Mouse (Mus musculus): Measurements from ENCODE around the gene Atad5. TPM values are rescaled to one million over a fixed set of nuclear protein-coding genes. Genes with fewer than 3 reads are reported as not detected.
"Not testable (repeated sequence)": the region's sequence is repeated elsewhere in the genome, so short reads cannot be mapped to it uniquely, and the experiment has no call there.

Atad5 gene
- polyA plus RNA-seq, 1 experiment from 2014 or later = 15.2 TPM

- Histone ChIP-seq H3K4me2 (no peak overlapping the region), H3K27me3 (no peaks in the 10 kb centered on the region), H3K4me1 (no peaks in the 10 kb centered on the region), H3K36me3 (no peaks in the 10 kb centered on the region), H3K27ac (no peak overlapping the region), H3K9me3 (no peaks in the 10 kb centered on the region), H3K9ac (no peak overlapping the region), H3K4me3 (no peak overlapping the region)
- 83% methylated on average over 3 of the region's 3 CpGs for WGBS
- ATAC-seq (ENCODE audit: insufficient number of reproducible peaks, insufficient read depth, low FRiP score, low TSS enrichment, low read depth) = no peak
Measured at GRCm38 (mm10) chr11:80169629-80170028, 80.4 kb downstream of the Atad5 start.

- no peak overlapping the region for H3K4me3 ChIP-seq
- H3K9me3 ChIP-seq = no peaks in the 10 kb centered on the region
- H3K4me1 ChIP-seq = no peaks in the 10 kb centered on the region
- H3K27ac ChIP-seq = no peak overlapping the region
- no peaks in the 10 kb centered on the region for H3K27me3 ChIP-seq
- no peak overlapping the region for H3K9ac ChIP-seq
- ATAC-seq (ENCODE audit: insufficient number of reproducible peaks, insufficient read depth, low FRiP score, low TSS enrichment, low read depth) = no peak
- no peak overlapping the region for H3K4me2 ChIP-seq
- 59% methylated on average over 5 of the region's 5 CpGs for WGBS
- no peaks in the 10 kb centered on the region for H3K36me3 ChIP-seq
Measured at GRCm38 (mm10) chr11:80170351-80170750, 81.2 kb downstream of the Atad5 start.

DNA sequence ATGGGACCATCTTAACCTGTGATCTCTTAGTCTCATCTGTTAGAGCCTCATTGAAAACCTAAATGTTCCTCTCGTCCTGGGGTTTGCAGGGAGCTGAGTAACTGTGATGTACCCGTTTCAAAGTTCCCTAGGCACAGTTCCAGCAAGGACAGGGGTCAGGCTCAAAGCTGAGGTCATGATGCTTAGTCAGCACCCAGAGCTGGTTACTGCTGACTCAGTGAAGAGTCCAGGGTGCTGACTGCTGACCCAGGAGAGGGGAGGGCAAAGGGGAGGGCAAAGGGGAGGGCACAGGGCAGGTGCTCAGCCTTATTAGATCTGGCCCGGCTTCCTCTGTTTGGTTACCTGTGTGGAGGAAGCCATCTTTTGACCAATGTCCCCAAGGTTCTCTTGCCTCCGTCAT lies 82.7 kb downstream of the Atad5 start:
- no peak for ATAC-seq (ENCODE audit: insufficient number of reproducible peaks, insufficient read depth, low FRiP score, low TSS enrichment, low read depth)
- 77% methylated on average over 4 of the region's 4 CpGs for WGBS
- no peak overlapping the region for H3K27ac ChIP-seq
- no peak overlapping the region for H3K4me3 ChIP-seq
- no peak overlapping the region for H3K9ac ChIP-seq
- H3K4me1 ChIP-seq = no peaks in the 10 kb centered on the region
- H3K36me3 ChIP-seq = no peaks in the 10 kb centered on the region
- no peaks in the 10 kb centered on the region for H3K9me3 ChIP-seq
- no peaks in the 10 kb centered on the region for H3K27me3 ChIP-seq
- H3K4me2 ChIP-seq = no peak overlapping the region

DNA sequence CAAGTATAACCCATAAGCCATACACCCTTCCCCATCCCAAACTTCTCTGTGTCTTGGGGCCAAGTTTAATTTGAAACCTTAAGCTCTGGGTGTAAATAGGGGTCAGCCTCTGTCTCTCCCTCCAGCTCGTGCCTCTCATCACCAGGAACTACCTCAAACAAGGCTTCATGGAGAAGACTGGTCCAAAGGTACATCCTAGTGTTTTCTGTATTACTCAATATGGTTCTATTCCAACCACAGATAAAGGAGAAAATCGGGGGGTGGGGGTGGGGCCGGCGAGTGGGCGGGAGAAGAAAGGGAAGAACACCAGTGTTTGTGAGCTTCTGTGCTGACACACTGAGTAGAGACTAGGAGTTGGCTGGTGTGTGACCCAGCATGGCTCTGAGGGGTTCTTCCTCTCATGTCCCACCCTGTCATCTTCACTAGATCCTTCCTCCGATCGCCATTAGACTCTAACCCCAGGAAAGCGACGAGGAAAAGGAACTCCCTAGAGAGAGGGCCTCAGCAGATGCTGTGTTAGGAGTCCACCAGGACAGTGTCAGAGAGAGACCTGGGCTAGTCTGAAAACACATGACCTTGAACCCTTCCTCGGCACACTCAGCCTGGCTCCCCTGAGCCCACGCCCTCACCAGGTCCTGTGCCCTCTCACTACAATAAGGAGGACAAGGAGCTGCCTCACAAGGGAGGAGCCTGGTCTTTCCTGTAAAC lies 84.9 kb downstream of the Atad5 start:
- H3K27me3 ChIP-seq = no peaks in the 10 kb centered on the region
- no peaks in the 10 kb centered on the region for H3K9me3 ChIP-seq
- no peak overlapping the region for H3K4me3 ChIP-seq
- 75% methylated on average over 11 of the region's 11 CpGs for WGBS
- no peak overlapping the region for H3K4me2 ChIP-seq
- H3K36me3 ChIP-seq = no peaks in the 10 kb centered on the region
- no peaks in the 10 kb centered on the region for H3K4me1 ChIP-seq
- H3K27ac ChIP-seq = no peak overlapping the region
- no peak overlapping the region for H3K9ac ChIP-seq
- ATAC-seq (ENCODE audit: insufficient number of reproducible peaks, insufficient read depth, low FRiP score, low TSS enrichment, low read depth) = no peak

DNA sequence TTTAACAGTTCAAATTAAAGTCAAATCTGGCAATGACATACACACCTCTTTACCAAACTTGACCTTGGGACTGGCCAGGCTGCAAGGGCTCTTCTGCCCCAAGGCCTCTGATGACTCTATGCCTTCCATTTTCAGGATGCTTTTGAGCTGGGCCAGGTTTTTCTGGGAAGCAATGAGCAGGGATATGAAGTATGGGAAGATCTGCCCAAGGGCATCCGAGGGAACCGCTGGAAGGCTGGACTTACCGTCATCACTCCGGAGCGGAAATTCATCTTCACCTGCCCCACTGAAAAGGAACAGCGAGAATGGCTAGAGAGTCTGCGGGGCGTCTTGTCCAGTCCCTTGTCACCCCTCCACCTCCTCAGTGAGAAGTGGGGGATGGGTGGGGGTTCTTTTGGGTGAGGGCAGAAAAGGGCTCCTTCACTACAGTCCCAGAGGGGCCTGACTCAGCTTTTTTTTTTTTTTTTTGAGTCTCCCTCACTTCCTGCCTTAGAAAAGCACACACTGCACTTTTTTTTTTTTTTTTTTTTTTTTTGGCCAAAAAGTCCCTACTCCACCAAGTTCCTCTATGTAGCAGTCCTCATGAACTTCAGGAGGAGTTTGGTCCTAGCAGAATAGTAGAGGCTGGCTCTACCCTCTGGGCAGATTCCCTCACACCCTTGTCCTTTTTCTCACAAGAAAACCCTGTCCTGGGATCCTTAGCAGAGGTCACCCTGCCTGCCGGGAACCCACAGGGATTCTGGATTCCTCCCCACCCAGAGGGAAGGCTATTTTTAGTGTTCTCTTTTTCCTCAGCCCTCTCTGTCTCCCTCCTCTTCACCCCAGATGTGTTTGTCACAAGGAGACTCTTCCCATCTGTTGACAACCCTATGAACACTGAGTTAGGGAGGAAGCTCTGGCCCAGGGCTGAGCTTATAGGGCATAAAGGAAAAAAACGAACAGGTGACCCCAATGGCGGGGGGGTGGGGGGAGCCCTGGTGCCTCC lies 88.0 kb downstream of the Atad5 start:
- Histone ChIP-seq H3K4me3 (no peak overlapping the region), H3K4me2 (no peak overlapping the region), H3K36me3 (no peaks in the 10 kb centered on the region), H3K4me1 (no peaks in the 10 kb centered on the region), H3K27me3 (no peaks in the 10 kb centered on the region), H3K27ac (no peak overlapping the region), H3K9ac (no peak overlapping the region), H3K9me3 (no peaks in the 10 kb centered on the region)
- ATAC-seq (ENCODE audit: insufficient number of reproducible peaks, insufficient read depth, low FRiP score, low TSS enrichment, low read depth) = no peak
- 72% methylated on average over 11 of the region's 11 CpGs for WGBS

GRCm38 (mm10) chr11:80178316-80178715 lies 89.1 kb downstream of the Atad5 start:
- H3K4me1 ChIP-seq = no peaks in the 10 kb centered on the region
- no peaks in the 10 kb centered on the region for H3K9me3 ChIP-seq
- no peak overlapping the region for H3K9ac ChIP-seq
- no peaks in the 10 kb centered on the region for H3K27me3 ChIP-seq
- 81% methylated on average over 8 of the region's 8 CpGs for WGBS
- ATAC-seq (ENCODE audit: insufficient number of reproducible peaks, insufficient read depth, low FRiP score, low TSS enrichment, low read depth) = no peak
- no peak overlapping the region for H3K4me2 ChIP-seq
- no peaks in the 10 kb centered on the region for H3K36me3 ChIP-seq
- H3K4me3 ChIP-seq = no peak overlapping the region
- H3K27ac ChIP-seq = no peak overlapping the region

- no peaks in the 10 kb centered on the region for H3K36me3 ChIP-seq
- H3K27me3 ChIP-seq = no peaks in the 10 kb centered on the region
- H3K9ac ChIP-seq = no peak overlapping the region
- no peaks in the 10 kb centered on the region for H3K9me3 ChIP-seq
- H3K27ac ChIP-seq = no peak overlapping the region
- ATAC-seq (ENCODE audit: insufficient number of reproducible peaks, insufficient read depth, low FRiP score, low TSS enrichment, low read depth) = no peak
- peaks cover 5% of the 10 kb centered on the region; the same call in 1 of the 2 replicates for H3K4me1 ChIP-seq
- no peak overlapping the region for H3K4me2 ChIP-seq
- H3K4me3 ChIP-seq = no peak overlapping the region
- 75% methylated on average over 5 of the region's 5 CpGs for WGBS
Measured at GRCm38 (mm10) chr11:80181021-80181749, 92.0 kb downstream of the Atad5 start.

GRCm38 (mm10) chr11:80183054-80183704 lies 94.0 kb downstream of the Atad5 start:
- ATAC-seq (ENCODE audit: insufficient number of reproducible peaks, insufficient read depth, low FRiP score, low TSS enrichment, low read depth); H3K36me3 ChIP-seq; H3K27me3 ChIP-seq; H3K9me3 ChIP-seq; H3K4me1 ChIP-seq: not testable (repeated sequence)
- Histone ChIP-seq H3K9ac (peak overlapping the region; percentile 84), H3K4me2 (peak overlapping the region; percentile 78), H3K27ac (peak overlapping the region; percentile 85; the same call in 1 of the 2 replicates), H3K4me3 (peak overlapping the region; percentile 65)
- WGBS = 41% methylated on average over 12 of the region's 12 CpGs

GRCm38 (mm10) chr11:80183705-80184255 lies 94.6 kb downstream of the Atad5 start, which contains the start of gene Rnf135:
Rnf135 (plus strand) TSS chr11:80183851.
- Histone ChIP-seq H3K36me3 (no peaks in the 10 kb centered on the region), H3K4me2 (peak within 1 kb of the TSS; percentile 78), H3K27ac (peak within 1 kb of the TSS; percentile 85), H3K4me3 (peak within 1 kb of the TSS; percentile 65), H3K4me1 (peaks cover 5% of the 10 kb centered on the region; the same call in 1 of the 2 replicates), H3K27me3 (no peaks in the 10 kb centered on the region), H3K9ac (peak within 1 kb of the TSS; percentile 84), H3K9me3 (no peaks in the 10 kb centered on the region)
- WGBS = 1% methylated on average over 33 of the region's 33 CpGs
- peak; percentile 56; the same call in 1 of the 2 replicates for ATAC-seq (ENCODE audit: insufficient number of reproducible peaks, insufficient read depth, low FRiP score, low TSS enrichment, low read depth)

DNA sequence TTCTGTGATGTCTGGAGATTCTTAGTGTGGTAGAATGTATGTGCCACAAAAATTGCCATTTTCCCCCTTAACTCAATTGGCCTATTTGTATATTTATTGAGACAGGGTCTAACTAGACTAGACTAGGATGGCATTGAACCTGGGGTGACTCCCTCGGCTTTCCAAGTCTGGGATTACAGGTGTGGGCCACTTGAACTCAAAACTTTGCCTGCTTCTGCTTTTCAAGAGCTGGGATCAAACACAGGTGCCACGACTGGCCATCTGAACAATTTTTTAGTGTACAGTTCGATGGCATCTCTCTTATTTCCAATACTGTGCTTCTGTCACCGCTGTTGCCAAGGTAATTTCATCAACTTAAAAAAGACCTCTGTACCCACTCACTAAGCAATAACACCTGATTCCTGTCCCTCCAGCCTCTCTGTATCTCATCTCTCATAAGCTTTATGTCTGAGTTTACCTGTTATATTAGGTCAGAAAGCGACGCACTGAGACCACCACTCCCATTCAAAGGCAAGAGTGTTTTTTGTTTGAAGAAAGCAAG lies 95.4 kb downstream of the Atad5 start:
- Histone ChIP-seq H3K4me1 (peaks cover 5% of the 10 kb centered on the region; the same call in 1 of the 2 replicates), H3K27ac (no peak overlapping the region), H3K9ac (peak overlapping the region; percentile 84; the same call in 1 of the 2 replicates), H3K4me2 (peak overlapping the region; percentile 78), H3K36me3 (no peaks in the 10 kb centered on the region), H3K27me3 (no peaks in the 10 kb centered on the region), H3K9me3 (no peaks in the 10 kb centered on the region), H3K4me3 (peak overlapping the region; percentile 65)
- 84% methylated on average over 6 of the region's 6 CpGs for WGBS
- no peak for ATAC-seq (ENCODE audit: insufficient number of reproducible peaks, insufficient read depth, low FRiP score, low TSS enrichment, low read depth)

Data from embryonic facial prominence, embryonic 13.5 days (tissue).